Mouse (Mus musculus): ENCODE data around the gene Snx12.
"Not testable (repeated sequence)": the region's sequence is repeated elsewhere in the genome, so short reads cannot be mapped to it uniquely, and the experiment has no call there.

DNA sequence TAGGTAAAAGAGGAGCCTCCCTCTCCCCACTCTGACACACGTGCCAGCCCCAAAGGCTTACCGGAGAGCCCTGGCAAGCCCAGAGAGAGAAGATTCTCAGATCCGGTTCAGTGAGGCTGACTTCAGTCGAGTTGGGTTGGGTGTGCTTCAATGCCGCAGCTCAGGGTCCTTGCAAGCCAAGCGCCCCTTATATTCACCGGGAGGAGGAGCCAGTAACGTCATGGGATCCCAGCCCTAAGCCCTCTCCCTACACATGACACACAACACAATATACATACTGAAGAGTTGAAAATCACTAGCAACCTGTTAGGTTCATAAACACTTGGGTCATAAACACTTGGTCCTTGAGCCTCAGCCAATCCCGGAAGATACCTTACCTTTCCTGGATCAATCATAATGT lies 137.2 kb downstream of the Snx12 start:
- TF ChIP-seq POLR2A (IDR thresholded peaks at IDR 0.05; ENCODE audit: borderline replicate concordance, extremely low read depth, low read depth, low read length); CTCF (IDR thresholded peaks at IDR 0.05; ENCODE audit: insufficient read depth, low read length): not testable (repeated sequence)
